Mouse (Mus musculus): ENCODE measurements around the gene Map1lc3b. TPM values are rescaled to one million over a fixed set of nuclear protein-coding genes. Genes with fewer than 3 reads are reported as not detected.
A peak's percentile ranks its signal among the peaks of the same experiment; 100 is the strongest.

The Map1lc3b gene
- polyA plus RNA-seq, 1 experiment from 2014 or later, result 231 TPM

DNA sequence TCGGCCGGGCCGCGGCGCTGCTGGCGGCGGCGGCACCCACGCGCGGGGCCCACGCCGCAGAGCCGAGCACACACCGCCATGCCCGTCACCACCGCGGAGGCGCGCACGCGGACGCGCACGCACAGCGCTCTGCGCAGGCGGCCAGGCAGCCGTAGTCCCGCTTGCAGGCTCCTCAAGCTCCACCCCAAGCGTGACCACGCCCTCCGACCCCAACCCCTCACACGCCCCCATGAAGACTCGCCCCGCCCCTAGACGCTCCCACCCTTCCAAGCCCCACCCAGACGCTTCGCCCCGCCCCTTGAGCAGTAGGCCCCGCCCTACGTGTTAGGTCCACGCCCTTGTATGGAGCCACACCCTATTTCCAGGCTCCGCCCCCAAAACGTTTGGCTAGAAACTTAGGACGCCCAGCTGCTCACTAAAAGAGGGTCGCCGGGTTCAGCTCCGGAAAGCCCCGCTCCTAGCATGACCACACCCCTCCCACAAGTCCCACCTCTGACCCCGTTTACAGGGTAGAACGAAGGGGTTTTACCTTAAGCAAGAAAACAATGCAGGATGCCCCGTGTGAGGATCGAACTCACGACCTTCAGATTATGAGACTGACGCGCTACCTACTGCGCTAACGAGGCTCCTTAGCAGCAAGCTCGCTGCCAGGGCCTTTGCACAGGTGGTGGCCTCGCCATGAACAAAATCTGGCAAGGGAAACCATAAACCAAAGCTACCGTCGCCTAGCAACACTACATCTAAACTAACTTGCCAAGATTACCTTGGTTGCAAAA, 11.3 kb upstream of the Map1lc3b start, which contains the start of gene Fbxo31:
Gene Fbxo31, minus strand, starts transcription at position 131 of the 776 bp plus-strand sequence.
- ATAC-seq (replicated peaks; ENCODE audit: low FRiP score, low TSS enrichment, low read depth) (peak; percentile 92), DNase-seq (ENCODE audit: low spot score) (peak; percentile 97)
- 2% methylated on average over 62 of the region's 63 CpGs for WGBS
- Histone ChIP-seq H3K9ac (ENCODE audit: low read length) (peak within 1 kb of the TSS; percentile 76), H3K4me1 (replicated peaks; ENCODE audit: control insufficient read depth, insufficient read depth, low read length) (peaks cover 17% of the 10 kb centered on the region), H3K36me3 (ENCODE audit: control insufficient read depth, insufficient read depth, low read length) (no peaks in the 10 kb centered on the region), H3K4me3 (ENCODE audit: low read depth, low read length) (peak within 1 kb of the TSS; percentile 97), H3K4me2 (ENCODE audit: low read length) (peak within 1 kb of the TSS; percentile 89), H3K27me3 (replicated peaks; ENCODE audit: control insufficient read depth, insufficient read depth, low read length) (no peaks in the 10 kb centered on the region), H3K27ac (ENCODE audit: low read depth) (peak within 1 kb of the TSS; percentile 43; the same call in 1 of the 2 replicates), H3K9me3 (ENCODE audit: control insufficient read depth, low read length) (no peaks in the 10 kb centered on the region)

DNA sequence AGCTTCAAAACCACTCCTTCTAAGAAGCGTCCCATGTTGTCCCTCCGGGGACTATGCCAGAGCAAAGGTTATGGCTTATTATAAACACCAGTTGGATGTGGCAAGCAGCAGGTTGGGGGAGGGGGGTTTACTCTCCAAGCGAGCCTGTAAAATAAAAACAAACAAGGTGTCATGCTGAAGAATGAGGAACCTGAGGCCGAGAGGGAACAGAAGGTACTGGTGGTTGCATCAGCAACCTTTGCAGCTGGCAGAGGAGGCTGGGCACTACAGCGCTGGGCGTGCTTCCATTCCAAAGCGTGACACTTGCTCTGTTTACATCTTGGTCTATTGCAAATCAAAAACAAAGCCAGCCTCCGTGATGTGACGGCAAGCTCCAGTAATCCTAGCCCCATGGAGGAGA, 9.7 kb upstream of the Map1lc3b start:
- DNase-seq (ENCODE audit: low spot score) (no peak), ATAC-seq (replicated peaks; ENCODE audit: low FRiP score, low TSS enrichment, low read depth) (no peak)
- H3K4me1 ChIP-seq (replicated peaks; ENCODE audit: control insufficient read depth, insufficient read depth, low read length), result peaks cover 21% of the 10 kb centered on the region
- H3K36me3 ChIP-seq (ENCODE audit: control insufficient read depth, insufficient read depth, low read length), result no peaks in the 10 kb centered on the region
- no peak overlapping the region for H3K27ac ChIP-seq (ENCODE audit: low read depth)
- no peak overlapping the region for H3K4me3 ChIP-seq (ENCODE audit: low read depth, low read length)
- H3K9me3 ChIP-seq (ENCODE audit: control insufficient read depth, low read length), result no peaks in the 10 kb centered on the region
- no peak overlapping the region for H3K4me2 ChIP-seq (ENCODE audit: low read length)
- 21% methylated on average over 9 of the region's 9 CpGs for WGBS
- no peak overlapping the region for H3K9ac ChIP-seq (ENCODE audit: low read length)
- no peaks in the 10 kb centered on the region for H3K27me3 ChIP-seq (replicated peaks; ENCODE audit: control insufficient read depth, insufficient read depth, low read length)

DNA sequence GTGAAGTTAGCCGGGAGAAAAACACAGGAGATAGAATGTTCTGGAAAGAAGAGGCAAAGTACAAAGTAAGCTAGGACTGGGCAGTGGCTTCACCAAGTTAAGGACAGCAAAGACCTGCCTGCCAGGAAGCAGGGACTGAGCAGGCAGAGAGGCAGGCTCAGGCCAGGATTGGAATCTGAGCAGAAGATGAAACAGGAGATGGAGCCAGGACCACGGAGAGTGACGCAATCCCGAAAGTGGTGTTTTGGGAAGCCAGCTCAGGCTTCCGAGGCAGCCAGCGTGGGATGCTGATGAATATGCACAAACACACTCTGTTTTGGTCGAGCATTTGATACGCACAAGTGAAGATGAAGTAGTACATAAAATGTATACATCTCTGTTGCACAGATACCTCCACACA, 6.5 kb upstream of the Map1lc3b start:
- no peaks in the 10 kb centered on the region for H3K27me3 ChIP-seq (replicated peaks; ENCODE audit: control insufficient read depth, insufficient read depth, low read length)
- H3K4me2 ChIP-seq (ENCODE audit: low read length), result no peak overlapping the region
- H3K9me3 ChIP-seq (ENCODE audit: control insufficient read depth, low read length), result no peaks in the 10 kb centered on the region
- no peak overlapping the region for H3K27ac ChIP-seq (ENCODE audit: low read depth)
- no peak overlapping the region for H3K4me3 ChIP-seq (ENCODE audit: low read depth, low read length)
- no peak for DNase-seq (ENCODE audit: low spot score)
- no peak overlapping the region for H3K9ac ChIP-seq (ENCODE audit: low read length)
- no peaks in the 10 kb centered on the region for H3K36me3 ChIP-seq (ENCODE audit: control insufficient read depth, insufficient read depth, low read length)
- peaks cover 9% of the 10 kb centered on the region for H3K4me1 ChIP-seq (replicated peaks; ENCODE audit: control insufficient read depth, insufficient read depth, low read length)
- no peak for ATAC-seq (replicated peaks; ENCODE audit: low FRiP score, low TSS enrichment, low read depth)
- WGBS, result 56% methylated on average over 8 of the region's 8 CpGs

DNA sequence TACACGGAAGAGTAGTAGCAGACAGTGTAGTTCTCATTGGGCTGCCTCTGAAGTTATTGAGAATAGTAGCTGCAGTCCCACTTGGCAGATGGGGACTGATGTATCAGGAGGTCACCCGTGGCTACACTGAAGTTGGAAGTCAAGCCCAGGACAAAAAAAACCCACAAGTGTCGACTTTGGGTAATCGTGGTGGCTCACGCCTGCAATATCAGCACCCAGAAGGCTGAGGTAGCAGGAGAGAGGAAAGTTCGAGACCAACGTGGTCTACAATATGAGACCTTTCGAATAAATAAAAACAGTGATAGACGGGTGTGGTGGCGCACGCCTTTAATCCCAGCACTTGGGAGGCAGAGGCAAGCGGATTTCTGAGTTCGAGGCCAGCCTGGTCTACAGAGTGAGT, 5.4 kb upstream of the Map1lc3b start:
- DNase-seq (ENCODE audit: low spot score) (no peak), ATAC-seq (replicated peaks; ENCODE audit: low FRiP score, low TSS enrichment, low read depth) (no peak)
- Histone ChIP-seq H3K4me2 (ENCODE audit: low read length) (peak overlapping the region; percentile 63), H3K27me3 (replicated peaks; ENCODE audit: control insufficient read depth, insufficient read depth, low read length) (no peaks in the 10 kb centered on the region), H3K36me3 (ENCODE audit: control insufficient read depth, insufficient read depth, low read length) (no peaks in the 10 kb centered on the region), H3K27ac (ENCODE audit: low read depth) (0 out of 2 replicates have a peak overlapping the region, but pooled peaks have one; percentile 47), H3K4me3 (ENCODE audit: low read depth, low read length) (peak overlapping the region; percentile 63), H3K9ac (ENCODE audit: low read length) (no peak overlapping the region; the same call in 1 of the 2 replicates), H3K9me3 (ENCODE audit: control insufficient read depth, low read length) (no peaks in the 10 kb centered on the region), H3K4me1 (replicated peaks; ENCODE audit: control insufficient read depth, insufficient read depth, low read length) (peaks cover 8% of the 10 kb centered on the region)
- WGBS, result 38% methylated on average over 13 of the region's 13 CpGs

DNA sequence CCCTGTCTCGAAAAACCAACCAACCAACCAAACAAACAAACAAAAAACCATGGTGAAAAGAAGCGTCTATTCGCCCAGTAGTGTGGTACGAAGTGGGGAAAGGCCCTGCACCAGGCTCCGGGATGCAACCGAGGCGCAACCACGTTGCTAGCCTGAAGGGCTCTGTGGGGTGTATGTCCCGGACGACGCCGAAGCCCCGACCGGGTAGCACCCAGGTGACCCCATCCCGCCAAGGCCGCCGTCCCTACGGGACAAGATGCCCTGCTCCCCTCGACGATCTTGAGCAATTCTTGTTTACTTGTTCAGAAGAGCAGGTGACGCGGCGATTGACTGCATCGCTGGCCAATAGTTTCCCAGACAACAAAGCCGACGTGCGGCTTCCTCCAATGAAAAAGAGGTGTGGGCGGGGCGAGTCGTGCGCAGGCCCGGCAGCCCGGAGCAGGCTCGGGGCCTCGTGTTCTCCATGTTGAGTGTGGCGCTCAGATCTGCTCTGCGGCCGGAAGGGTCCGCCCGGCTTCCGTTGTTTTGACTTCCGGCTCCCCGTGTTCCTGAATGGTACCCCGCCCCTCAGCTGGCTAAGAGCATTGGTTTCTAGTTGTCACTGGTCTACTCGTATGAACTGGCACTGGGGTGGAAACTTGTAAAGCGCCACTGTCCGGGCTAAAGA, 4.9 kb upstream of the Map1lc3b start:
- Histone ChIP-seq H3K27me3 (replicated peaks; ENCODE audit: control insufficient read depth, insufficient read depth, low read length) (no peaks in the 10 kb centered on the region), H3K9me3 (ENCODE audit: control insufficient read depth, low read length) (no peaks in the 10 kb centered on the region), H3K4me1 (replicated peaks; ENCODE audit: control insufficient read depth, insufficient read depth, low read length) (peaks cover 10% of the 10 kb centered on the region), H3K36me3 (ENCODE audit: control insufficient read depth, insufficient read depth, low read length) (no peaks in the 10 kb centered on the region), H3K9ac (ENCODE audit: low read length) (peak overlapping the region; percentile 56), H3K4me2 (ENCODE audit: low read length) (peak overlapping the region; percentile 65), H3K27ac (ENCODE audit: low read depth) (0 out of 2 replicates have a peak overlapping the region, but pooled peaks have one; percentile 47), H3K4me3 (ENCODE audit: low read depth, low read length) (peak overlapping the region; percentile 63)
- ATAC-seq (replicated peaks; ENCODE audit: low FRiP score, low TSS enrichment, low read depth), result peak; percentile 95
- WGBS, result under 1% methylated on average over 47 of the region's 47 CpGs
- peak; percentile 97 for DNase-seq (ENCODE audit: low spot score)

DNA sequence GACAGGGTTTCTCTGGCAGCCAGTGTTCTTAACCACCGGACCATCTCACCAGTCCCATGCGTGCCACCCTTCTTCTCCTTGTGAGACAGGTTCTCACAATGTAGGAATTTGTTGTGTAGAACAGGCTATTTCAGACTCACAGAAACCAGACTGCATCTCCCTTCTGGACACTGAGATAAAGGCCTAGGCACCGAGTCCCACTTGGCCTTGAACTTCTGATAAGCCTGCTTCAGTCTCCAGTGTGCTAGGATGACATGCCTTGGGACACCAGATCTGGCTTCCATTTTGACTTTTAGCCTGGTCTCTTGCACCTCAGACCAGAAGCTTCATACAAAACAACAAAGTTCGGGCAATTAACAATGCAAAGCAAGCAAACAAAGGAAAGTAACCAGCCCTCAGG, 1.4 kb upstream of the Map1lc3b start:
- Histone ChIP-seq H3K27ac (ENCODE audit: low read depth) (no peak overlapping the region), H3K4me3 (ENCODE audit: low read depth, low read length) (no peak overlapping the region), H3K9ac (ENCODE audit: low read length) (no peak overlapping the region), H3K27me3 (replicated peaks; ENCODE audit: control insufficient read depth, insufficient read depth, low read length) (no peaks in the 10 kb centered on the region), H3K36me3 (ENCODE audit: control insufficient read depth, insufficient read depth, low read length) (no peaks in the 10 kb centered on the region; the same call in 1 of the 2 replicates), H3K4me1 (replicated peaks; ENCODE audit: control insufficient read depth, insufficient read depth, low read length) (peaks cover 23% of the 10 kb centered on the region), H3K9me3 (ENCODE audit: control insufficient read depth, low read length) (no peaks in the 10 kb centered on the region), H3K4me2 (ENCODE audit: low read length) (no peak overlapping the region)
- 82% methylated on average over 4 of the region's 4 CpGs for WGBS
- DNase-seq (ENCODE audit: low spot score) (no peak), ATAC-seq (replicated peaks; ENCODE audit: low FRiP score, low TSS enrichment, low read depth) (no peak)

DNA sequence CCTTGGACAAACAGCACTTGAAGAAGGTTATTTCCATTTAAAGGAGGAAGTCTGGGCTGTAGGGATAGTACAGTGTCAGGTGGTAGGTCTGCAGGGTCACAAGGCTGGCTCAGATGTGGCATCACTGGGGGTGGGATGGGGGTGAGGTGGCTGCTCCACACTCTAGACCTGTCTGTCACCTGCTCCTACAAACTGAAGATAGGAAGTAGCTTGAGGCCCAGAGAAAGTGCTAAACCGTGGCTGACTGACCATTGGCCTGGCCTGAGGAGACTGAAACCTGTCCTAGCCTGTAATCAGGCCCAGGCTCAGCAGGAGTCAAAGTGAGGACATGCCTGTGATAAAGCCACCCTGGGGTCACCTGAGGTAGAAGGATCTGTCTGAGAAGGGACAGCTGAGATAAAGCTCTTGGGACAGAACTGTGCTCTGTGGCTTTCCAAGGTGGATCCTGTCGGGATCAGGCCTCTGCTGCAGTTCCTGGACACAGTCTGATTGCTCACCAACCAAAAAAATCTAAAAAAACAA, 895 bp upstream of the Map1lc3b start:
- no peak overlapping the region for H3K27ac ChIP-seq (ENCODE audit: low read depth)
- no peaks in the 10 kb centered on the region; the same call in 1 of the 2 replicates for H3K36me3 ChIP-seq (ENCODE audit: control insufficient read depth, insufficient read depth, low read length)
- no peaks in the 10 kb centered on the region for H3K27me3 ChIP-seq (replicated peaks; ENCODE audit: control insufficient read depth, insufficient read depth, low read length)
- 43% methylated on average over 2 of the region's 2 CpGs for WGBS
- no peak for DNase-seq (ENCODE audit: low spot score)
- no peaks in the 10 kb centered on the region for H3K9me3 ChIP-seq (ENCODE audit: control insufficient read depth, low read length)
- peaks cover 23% of the 10 kb centered on the region for H3K4me1 ChIP-seq (replicated peaks; ENCODE audit: control insufficient read depth, insufficient read depth, low read length)
- no peak overlapping the region for H3K4me2 ChIP-seq (ENCODE audit: low read length)
- no peak for ATAC-seq (replicated peaks; ENCODE audit: low FRiP score, low TSS enrichment, low read depth)
- no peak overlapping the region for H3K9ac ChIP-seq (ENCODE audit: low read length)
- H3K4me3 ChIP-seq (ENCODE audit: low read depth, low read length), result no peak overlapping the region

DNA sequence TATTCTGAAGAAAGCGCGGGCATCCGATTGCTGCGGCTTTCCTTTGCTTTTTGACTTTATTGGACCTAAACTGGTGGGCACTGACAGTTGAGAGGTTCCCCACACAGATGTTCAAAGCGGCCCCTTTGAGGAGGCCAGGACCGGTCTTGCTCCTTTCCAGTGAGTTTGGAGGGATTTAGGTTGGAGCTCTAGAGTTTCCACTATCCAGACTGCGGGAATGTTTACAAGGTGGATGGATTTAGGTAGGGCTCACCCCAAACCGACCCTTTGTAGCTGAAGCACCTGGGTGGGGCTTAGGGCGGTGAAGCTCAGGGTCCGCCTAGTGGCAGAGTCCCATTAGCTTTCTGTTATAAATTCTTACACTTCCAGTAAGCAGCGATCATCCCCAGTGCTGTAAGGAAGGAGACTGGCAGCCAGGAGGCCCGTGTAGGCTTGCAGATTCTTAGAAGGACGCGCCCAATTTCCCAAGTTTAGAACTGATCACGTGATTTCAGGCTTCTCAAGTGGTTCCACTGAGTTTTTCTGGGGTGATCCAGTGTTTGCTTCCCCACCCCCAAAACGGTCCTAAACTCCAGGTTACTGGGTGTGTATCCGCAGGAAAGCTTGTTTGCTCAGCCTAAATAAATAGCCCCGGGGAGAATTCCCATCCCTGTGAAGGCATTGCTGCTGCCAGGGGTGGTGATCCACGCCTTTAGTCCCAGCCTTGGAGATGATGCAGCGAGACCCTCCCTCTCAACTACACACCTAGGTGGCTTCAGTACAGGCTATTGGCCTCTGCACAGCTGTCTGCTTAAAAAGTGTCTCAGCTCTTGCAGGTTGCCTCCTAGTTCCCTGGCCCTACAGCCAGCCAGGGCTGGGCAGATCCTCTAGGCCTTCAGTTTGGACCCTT, 1.3 kb downstream of the Map1lc3b start:
- Histone ChIP-seq H3K9me3 (ENCODE audit: control insufficient read depth, low read length) (no peaks in the 10 kb centered on the region), H3K9ac (ENCODE audit: low read length) (peak overlapping the region; percentile 79), H3K27me3 (replicated peaks; ENCODE audit: control insufficient read depth, insufficient read depth, low read length) (no peaks in the 10 kb centered on the region), H3K4me3 (ENCODE audit: low read depth, low read length) (peak overlapping the region; percentile 94), H3K36me3 (ENCODE audit: control insufficient read depth, insufficient read depth, low read length) (peaks cover 21% of the 10 kb centered on the region), H3K27ac (ENCODE audit: low read depth) (peak overlapping the region; percentile 62; the same call in 1 of the 2 replicates), H3K4me2 (ENCODE audit: low read length) (peak overlapping the region; percentile 88), H3K4me1 (replicated peaks; ENCODE audit: control insufficient read depth, insufficient read depth, low read length) (peaks cover 19% of the 10 kb centered on the region)
- ATAC-seq (replicated peaks; ENCODE audit: low FRiP score, low TSS enrichment, low read depth), result peak; percentile 56
- 11% methylated on average over 20 of the region's 20 CpGs for WGBS
- peak; percentile 72 for DNase-seq (ENCODE audit: low spot score)

Measured in intestine, embryonic 14.5 days (tissue).